Mouse (Mus musculus) liver, adult 2 months (tissue): Measurements from ENCODE around the gene Zfp738. TPM values are rescaled to one million over a fixed set of nuclear protein-coding genes. Genes with fewer than 3 reads are reported as not detected.
"Not testable (repeated sequence)": the region's sequence is repeated elsewhere in the genome, so short reads cannot be mapped to it uniquely, and the experiment has no call there.

ENCODE experiments used
- DNase-seq: peaks from one replicate; pipeline ENCODE4 v3.0.0-alpha.2; 2011; ENCODE audit warnings: low read depth, low spot score; ENCODE audit errors: extremely low read depth
- H3K27ac ChIP-seq: fragments of 200-500 bp; replicated peaks from 2 replicates; pipeline ENCODE4 v1.5.1; 2012; ENCODE audit warnings: low read depth, mild to moderate bottlenecking, control low read depth, inconsistent platforms, low read length; ENCODE audit not compliant: insufficient read depth
- H3K27me3 ChIP-seq: fragments of 200-500 bp; 2 replicates; pipeline ENCODE4 v1.6.1; 2012; ENCODE audit warnings: mild to moderate bottlenecking, moderate library complexity, low read length, inconsistent platforms; ENCODE audit not compliant: control insufficient read depth, insufficient read depth
- H3K36me3 ChIP-seq: fragments of 200-500 bp; 2 replicates; pipeline ENCODE4 v1.6.1; 2012; ENCODE audit warnings: low read length, inconsistent platforms; ENCODE audit not compliant: control insufficient read depth, insufficient read depth
- H3K4me1 ChIP-seq: fragments of 200-500 bp; 2 replicates; pipeline ENCODE4 v1.6.1; 2011; ENCODE audit warnings: low read length; ENCODE audit not compliant: control insufficient read depth, insufficient read depth
- H3K4me3 ChIP-seq: fragments of 200-500 bp; 2 replicates; pipeline ENCODE4 v1.5.1; 2011; ENCODE audit warnings: low read depth, mild to moderate bottlenecking, control low read depth, low read length, moderate library complexity; ENCODE audit not compliant: insufficient read depth
- H3K79me2 ChIP-seq: fragments of 200-500 bp; 2 replicates; pipeline ENCODE4 v1.6.1; 2012; ENCODE audit warnings: inconsistent platforms, mild to moderate bottlenecking, low read length, moderate library complexity; ENCODE audit not compliant: control insufficient read depth, insufficient read depth
- H3K9ac ChIP-seq: fragments of 200-500 bp; 2 replicates; pipeline ENCODE4 v1.6.1; 2012; ENCODE audit warnings: low read depth, mild to moderate bottlenecking, control low read depth, inconsistent platforms, low read length
- CTCF ChIP-seq: fragments of 200-500 bp; IDR thresholded peaks from 2 replicates; pipeline ENCODE4 v1.5.1; 2011; ENCODE audit warnings: low read depth, low read length, control low read depth
- POLR2A ChIP-seq: fragments of 200-500 bp; IDR thresholded peaks from 2 replicates; pipeline ENCODE4 v1.6.1; 2011; ENCODE audit warnings: low read length, control low read depth; ENCODE audit not compliant: insufficient read depth; ENCODE audit errors: extremely low read depth
- WGBS: fragments of 180-500 bp; shearing (Covaris S2); methylation state at CpG from one replicate; pipeline ENCODE4 v1.1.7; 2018; 5-methylcytosine and 5-hydroxymethylcytosine counted together
- polyA plus RNA-seq: library from polyadenylated mRNA; depleted of rRNA; stranded (reverse); fragments of >200 nt; gene quantifications from 2 replicates; pipeline ENCODE4 v1.2.3, GENCODE M21; 2012
- total RNA-seq: library from RNA; depleted of rRNA; stranded (reverse); fragments of >200 nt; gene quantifications from 2 replicates; pipeline ENCODE4 v1.2.3, GENCODE M21; 2014

The Zfp738 gene
- total and polyA plus RNA-seq, 2 experiments, result 2.3 to 5.5 TPM

- peak overlapping the region; percentile 79 for H3K4me3 ChIP-seq
- peak overlapping the region; percentile 52 for H3K9ac ChIP-seq
- no peaks in the 10 kb centered on the region for H3K27me3 ChIP-seq
- WGBS, result 1% methylated on average over 17 of the region's 17 CpGs
- no peak for TF ChIP-seq CTCF
- TF ChIP-seq POLR2A, result no peak
- H3K4me1 ChIP-seq, result no peaks in the 10 kb centered on the region; the same call in 1 of the 2 replicates
- no peaks in the 10 kb centered on the region for H3K36me3 ChIP-seq
- DNase-seq, result peak; percentile 89
- peaks cover 5% of the 10 kb centered on the region; the same call in 1 of the 2 replicates for H3K79me2 ChIP-seq
- H3K27ac ChIP-seq, result no peak overlapping the region
Measured at GRCm38 (mm10) chr13:67723848-67724479, 37.1 kb upstream of the Zfp738 start.

- not testable (repeated sequence) for H3K9ac ChIP-seq, H3K4me1 ChIP-seq, H3K27ac ChIP-seq, H3K36me3 ChIP-seq, DNase-seq, H3K79me2 ChIP-seq, H3K27me3 ChIP-seq
- WGBS, result 74% methylated on average over 2 of the region's 2 CpGs
- peak overlapping the region; percentile 10; the same call in 1 of the 2 replicates for H3K4me3 ChIP-seq
Measured at GRCm38 (mm10) chr13:67683841-67684240, 3.0 kb downstream of the Zfp738 start.

GRCm38 (mm10) chr13:67682959-67683735 lies 3.7 kb downstream of the Zfp738 start:
- not testable (repeated sequence) for H3K36me3 ChIP-seq, H3K27me3 ChIP-seq, H3K27ac ChIP-seq, H3K4me1 ChIP-seq, H3K79me2 ChIP-seq
- peak overlapping the region; percentile 81 for H3K9ac ChIP-seq
- WGBS, result 11% methylated on average over 16 of the region's 16 CpGs
- H3K4me3 ChIP-seq, result peak overlapping the region; percentile 93
- peak; percentile 92 for DNase-seq

- Histone ChIP-seq H3K79me2 (no peaks in the 10 kb centered on the region), H3K36me3 (peaks cover 12% of the 10 kb centered on the region), H3K9ac (no peak overlapping the region), H3K27me3 (no peaks in the 10 kb centered on the region), H3K4me1 (no peaks in the 10 kb centered on the region), H3K27ac (no peak overlapping the region), H3K4me3 (no peak overlapping the region)
- DNase-seq, result no peak
- no peak for TF ChIP-seq POLR2A
- TF ChIP-seq CTCF, result no peak
- 90% methylated on average over 2 of the region's 2 CpGs for WGBS
Measured at GRCm38 (mm10) chr13:67674902-67675301, 12.0 kb downstream of the Zfp738 start.

GRCm38 (mm10) chr13:67652496-67652895 lies 34.4 kb downstream of the Zfp738 start:
- Histone ChIP-seq H3K27ac (no peak overlapping the region), H3K4me3 (no peak overlapping the region), H3K79me2 (no peaks in the 10 kb centered on the region), H3K4me1 (no peaks in the 10 kb centered on the region), H3K36me3 (no peaks in the 10 kb centered on the region), H3K27me3 (no peaks in the 10 kb centered on the region), H3K9ac (no peak overlapping the region)
- TF ChIP-seq POLR2A (no peak), CTCF (no peak)
- 42% methylated on average over 3 of the region's 3 CpGs for WGBS
- no peak for DNase-seq
